Mouse (Mus musculus) lung, adult 18-20 months (tissue): ENCODE measurements around the gene Wdr73.
A peak's percentile ranks its signal among the peaks of the same experiment; 100 is the strongest.

Source experiments
- DNase-seq, 2 experiments: peaks; one replicate each; pipeline ENCODE4 v3.0.0; 2022; ENCODE audit warnings: mixed read lengths in 2 of 2

Gene Wdr73

GRCm38 (mm10) chr7:80894196-80894595 lies 6.9 kb downstream of the Wdr73 start:
- no peak for DNase-seq

- no peak for DNase-seq
Observed at GRCm38 (mm10) chr7:80893753-80894129, 7.3 kb downstream of the Wdr73 start.

DNA sequence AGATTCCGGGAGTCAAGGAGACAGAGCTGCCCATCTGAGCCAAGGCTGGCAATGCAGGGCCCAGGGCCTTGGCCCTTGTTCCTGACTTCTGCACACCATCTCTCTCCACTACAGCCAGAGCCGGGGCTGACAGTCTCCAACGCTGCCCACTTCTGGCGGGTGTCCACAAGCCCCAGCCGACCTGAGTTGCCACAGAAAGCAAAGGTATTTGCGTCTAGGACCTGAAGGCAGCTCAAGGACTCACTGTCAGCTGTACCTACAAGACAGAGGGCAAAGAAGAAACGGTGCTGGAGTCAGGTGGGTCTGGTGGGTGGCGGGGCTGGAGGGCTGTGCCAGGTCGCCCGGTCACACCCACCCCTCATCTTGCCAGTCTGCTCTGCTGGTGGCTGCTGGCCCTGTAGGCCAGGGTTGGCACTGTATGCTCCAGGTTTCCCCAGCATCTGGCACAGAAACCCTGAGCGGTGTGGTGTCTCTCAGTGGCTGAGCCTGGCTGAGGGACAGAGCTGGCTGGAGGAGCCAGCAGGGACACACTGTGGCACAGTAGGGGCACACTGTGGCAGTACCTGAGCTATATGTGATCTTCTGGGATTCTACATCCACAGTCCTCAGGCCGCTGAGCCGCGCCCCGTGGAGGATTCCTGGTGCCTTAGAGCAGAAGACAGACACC lies 7.8 kb downstream of the Wdr73 start:
- DNase-seq = no peak

- no peak for DNase-seq
Observed at GRCm38 (mm10) chr7:80889841-80890241, 11.2 kb downstream of the Wdr73 start.

DNA sequence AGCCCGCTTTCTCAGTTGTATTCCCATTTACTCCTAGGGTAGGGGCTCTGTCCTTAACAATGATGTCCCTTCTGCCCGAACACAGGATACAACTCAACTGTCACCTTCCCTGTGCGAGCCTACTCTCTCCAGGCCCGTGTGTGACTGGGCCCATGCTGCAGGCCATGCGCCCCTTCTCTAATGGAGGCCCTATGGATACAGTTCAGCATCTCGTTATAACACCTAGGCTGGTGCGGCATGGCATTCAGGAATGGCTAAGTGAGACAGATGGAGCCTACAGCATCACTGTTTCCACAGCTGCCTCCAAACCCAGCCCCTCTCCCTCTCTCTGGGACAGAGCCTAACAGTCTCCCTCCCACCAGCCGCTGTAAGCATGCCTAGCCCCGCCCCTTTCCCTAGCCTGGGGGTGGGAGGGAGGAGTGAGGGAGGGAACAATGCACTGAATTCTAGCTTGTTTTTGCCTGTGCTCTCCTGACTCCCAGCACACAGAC lies 12.0 kb downstream of the Wdr73 start:
- DNase-seq = no peak

GRCm38 (mm10) chr7:80888595-80888994 lies 12.5 kb downstream of the Wdr73 start:
- no peak for DNase-seq

DNA sequence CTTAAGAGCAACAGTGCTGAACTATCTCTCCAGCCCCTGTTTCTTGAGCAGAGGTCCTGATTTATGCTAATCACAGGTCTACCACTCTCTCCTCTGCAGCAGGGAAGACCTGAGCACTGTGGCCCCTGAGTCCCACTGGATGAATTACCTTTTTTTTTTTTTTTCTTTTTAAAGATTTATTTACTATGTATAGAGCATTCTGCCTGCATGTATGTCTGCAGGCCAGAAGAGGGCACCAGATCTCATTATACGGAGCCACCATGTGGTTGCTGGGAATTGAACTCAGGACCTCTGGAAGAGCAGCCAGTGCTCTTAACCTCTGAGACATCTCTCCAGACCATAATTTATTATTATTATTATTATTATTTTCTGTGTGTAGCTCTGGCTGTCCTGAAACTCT lies 15.4 kb downstream of the Wdr73 start:
- no peak for DNase-seq

DNA sequence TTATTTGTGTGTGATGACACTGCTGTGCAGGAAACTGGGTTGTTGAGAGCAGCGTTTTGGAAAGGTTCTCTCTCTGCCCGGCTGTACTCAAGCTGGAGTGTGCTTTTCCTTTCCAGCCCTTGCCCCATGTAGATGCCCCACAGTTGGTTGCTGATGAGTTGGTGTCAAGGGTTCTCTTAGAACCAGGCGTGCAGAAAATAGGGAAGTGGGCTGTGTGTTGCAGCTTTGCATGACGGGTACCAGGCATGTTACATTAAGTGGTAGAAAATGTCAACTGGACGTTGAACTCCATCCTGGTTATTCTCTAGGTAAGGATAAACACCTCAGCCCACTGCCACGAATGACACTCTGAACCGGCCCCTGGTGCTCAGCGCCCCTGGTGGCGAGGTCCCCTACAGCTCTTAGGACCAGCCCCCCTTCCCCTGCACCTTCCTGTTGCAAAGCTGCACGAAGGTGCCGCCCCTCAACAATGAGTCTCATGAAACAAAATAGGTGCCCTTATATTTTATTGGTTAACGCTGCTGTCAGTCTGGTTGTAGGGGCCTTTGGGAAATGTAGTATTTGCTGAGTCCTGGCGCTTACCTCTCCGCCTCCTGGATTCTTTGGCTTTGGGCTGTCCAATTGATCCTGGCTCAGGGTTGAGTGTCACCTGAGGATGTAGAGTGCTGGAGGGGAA lies 18.1 kb downstream of the Wdr73 start:
- DNase-seq = peak; percentile 69 to 82

GRCm38 (mm10) chr7:80875727-80876126 lies 25.3 kb downstream of the Wdr73 start:
- no peak for DNase-seq

DNA sequence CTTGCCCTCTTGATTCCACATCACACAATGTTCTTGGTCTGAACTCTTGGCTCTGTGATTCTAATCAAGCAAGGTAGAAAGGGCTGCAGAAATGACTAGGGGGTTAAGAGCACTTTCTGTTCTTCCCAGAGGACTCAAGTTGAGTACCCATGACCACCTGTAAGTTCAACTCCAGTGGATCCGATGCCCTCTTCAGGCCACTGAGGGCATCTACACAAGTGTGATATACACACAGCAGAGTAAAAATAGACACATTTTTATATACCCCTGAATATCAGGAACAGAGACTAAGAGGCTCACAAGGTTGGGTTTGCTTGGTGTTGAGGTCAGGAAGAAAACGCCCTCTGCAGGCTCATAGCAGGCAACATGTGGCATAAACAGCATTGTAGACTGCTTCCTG lies 27.4 kb downstream of the Wdr73 start:
- DNase-seq = no peak

- DNase-seq = no peak
Observed at GRCm38 (mm10) chr7:80873038-80873437, 28.0 kb downstream of the Wdr73 start.

DNA sequence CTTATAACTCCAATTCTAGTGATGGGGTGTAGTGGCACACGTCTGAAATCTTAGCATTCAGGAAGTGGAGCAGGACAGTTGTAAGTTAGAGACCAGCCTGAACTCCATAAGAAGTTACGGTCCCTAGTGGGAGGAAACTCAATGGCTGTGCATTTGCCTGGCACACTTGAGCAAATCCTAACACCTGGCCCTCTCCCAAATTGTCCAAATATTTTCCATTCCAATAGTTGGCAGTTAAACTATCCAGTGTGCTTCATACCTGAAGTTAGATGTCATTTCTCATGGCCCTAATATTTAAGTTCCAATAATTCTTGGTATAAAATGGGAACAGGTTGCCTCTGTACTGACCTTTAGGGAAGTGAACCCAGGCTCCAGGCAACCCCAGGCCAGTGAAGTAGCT lies 32.4 kb downstream of the Wdr73 start:
- DNase-seq = no peak

DNA sequence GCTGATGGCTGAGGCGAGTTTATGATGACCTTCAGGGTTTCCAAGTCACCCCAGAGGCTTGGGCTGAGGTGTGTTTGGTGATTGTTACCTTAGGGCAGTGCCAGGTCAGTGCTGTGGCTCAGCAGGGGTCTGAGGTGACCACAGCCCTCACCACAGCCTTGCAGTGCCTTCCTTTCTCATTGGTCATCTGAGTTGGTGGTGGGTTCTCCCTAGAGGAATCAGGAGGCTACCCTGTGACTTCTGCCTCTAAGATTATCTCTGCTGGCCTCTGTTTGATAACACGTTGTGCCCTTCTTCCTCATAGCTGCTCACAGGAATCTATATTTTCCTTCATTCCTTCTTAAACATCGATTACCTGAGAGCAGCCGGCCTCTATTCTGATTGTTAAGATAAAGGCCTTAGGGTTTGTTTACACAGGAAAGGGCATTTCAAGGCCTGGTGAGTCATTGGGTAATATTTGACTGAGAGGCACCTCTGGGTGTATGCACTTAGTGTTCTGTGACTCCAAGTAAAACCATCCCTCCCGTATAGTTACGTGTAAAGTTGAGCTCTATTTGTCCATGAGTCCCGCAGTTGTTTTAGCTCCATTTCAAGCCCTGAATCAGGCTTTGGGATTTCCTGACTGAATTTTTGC lies 34.4 kb downstream of the Wdr73 start:
- DNase-seq = peak in 1 of 2 experiments; percentile 45

DNA sequence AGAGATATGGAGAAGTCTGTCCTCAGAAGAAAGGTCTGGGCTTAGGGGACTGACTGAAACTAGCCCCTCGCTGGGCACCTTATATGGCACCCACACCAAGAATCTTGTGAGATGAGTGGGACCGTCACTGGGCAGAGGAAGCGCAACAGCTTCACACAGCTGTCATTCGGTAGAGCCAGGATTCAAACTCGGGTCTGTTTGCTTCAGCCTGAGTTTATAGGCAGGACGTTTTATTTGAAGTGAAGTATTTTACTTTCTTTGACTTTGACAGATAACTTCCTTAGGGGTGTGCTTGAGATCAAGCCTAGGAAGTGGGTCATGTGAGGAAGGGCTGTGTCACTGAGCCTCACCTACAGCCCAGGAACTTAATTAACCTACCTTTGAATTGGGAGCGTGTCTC lies 35.5 kb downstream of the Wdr73 start:
- DNase-seq = no peak

DNA sequence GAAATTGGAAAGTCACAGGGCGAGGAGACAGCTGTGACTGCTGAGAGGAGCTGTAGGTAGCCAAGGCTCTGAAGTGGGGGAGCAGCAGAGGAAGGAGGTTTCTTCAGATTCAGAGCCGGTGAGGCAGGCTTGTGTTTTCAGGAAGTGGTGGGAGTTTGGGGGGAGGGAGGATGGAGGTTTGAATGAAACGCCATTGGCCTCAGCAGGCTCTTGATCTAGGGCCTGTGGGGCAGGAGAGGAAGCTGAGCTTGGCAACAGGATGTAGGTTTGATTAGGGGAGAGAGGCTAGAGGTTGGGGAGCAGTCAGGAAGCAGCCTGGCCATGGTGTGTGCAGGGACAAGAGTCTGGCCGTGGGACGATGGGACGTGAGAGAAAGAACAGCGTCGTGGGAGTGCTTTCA lies 36.2 kb downstream of the Wdr73 start:
- DNase-seq = peak; percentile 31 to 34

GRCm38 (mm10) chr7:80864151-80864550 lies 36.9 kb downstream of the Wdr73 start:
- no peak for DNase-seq

DNA sequence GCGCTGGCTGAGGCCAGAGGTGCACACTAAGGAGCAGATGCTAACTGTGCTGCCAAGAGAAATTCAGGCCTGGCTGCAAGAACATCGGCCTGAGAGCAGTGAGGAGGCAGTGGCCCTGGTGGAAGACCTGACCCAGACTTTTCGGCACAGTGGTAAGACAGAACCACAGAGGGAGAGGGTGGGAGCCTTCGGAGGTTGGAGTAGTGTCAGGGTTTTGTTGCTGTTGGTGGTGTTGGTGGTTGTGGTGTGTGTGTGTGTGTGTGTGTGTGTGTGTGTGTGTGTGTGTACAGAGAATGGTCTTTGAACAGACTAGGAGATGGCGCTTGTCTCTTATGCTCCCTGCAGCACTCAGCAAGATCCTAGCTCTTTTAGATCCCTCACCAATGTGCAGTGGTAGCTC lies 37.5 kb downstream of the Wdr73 start:
- no peak for DNase-seq

DNA sequence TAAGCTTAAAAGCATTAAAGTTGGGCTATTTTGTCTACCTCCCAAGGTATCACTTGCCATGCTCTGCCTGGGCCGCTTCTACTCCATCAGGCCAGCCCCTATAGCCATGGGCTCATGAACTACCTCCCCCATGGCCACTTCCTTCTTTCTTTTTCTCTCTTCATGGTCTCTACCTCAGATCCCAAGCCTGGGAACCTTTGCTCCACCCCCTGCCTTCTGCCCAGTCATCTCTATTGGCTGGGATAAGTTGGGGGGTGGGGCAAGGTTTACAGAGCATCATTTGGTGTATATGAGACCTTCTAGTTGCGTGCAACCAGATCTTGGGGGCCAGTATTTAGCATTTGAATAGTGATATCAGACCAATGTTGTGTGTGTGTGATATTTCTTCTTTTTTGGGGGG lies 38.6 kb downstream of the Wdr73 start:
- no peak for DNase-seq

GRCm38 (mm10) chr7:80860729-80861274 lies 40.3 kb downstream of the Wdr73 start, which contains the start of gene Zscan2:
Gene Zscan2 (plus strand): TSS chr7:80860920.
- peak; percentile 93 to 94 for DNase-seq

DNA sequence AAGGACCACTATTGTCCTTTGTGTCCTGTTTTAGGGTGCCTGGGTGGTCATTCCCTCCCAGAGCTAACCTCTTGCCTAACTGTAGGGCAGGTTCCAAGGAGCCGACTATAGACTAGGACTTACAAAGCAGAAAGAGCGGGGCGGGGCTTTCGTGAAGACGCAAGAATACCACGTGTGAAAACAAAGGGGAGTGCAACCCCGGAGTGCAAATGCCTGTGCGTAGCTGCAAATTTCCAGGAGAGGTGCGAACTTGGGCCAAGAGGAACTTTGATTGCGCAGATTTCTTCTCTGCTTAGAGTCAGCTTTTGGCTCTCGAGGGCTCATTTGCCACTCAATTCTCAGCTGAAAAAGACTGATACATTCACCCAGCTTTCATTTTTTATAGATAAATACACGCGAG lies 40.8 kb downstream of the Wdr73 start:
- peak; percentile 79 to 87 for DNase-seq

GRCm38 (mm10) chr7:80857181-80857580 lies 43.9 kb downstream of the Wdr73 start:
- DNase-seq = peak; percentile 77 to 78

DNA sequence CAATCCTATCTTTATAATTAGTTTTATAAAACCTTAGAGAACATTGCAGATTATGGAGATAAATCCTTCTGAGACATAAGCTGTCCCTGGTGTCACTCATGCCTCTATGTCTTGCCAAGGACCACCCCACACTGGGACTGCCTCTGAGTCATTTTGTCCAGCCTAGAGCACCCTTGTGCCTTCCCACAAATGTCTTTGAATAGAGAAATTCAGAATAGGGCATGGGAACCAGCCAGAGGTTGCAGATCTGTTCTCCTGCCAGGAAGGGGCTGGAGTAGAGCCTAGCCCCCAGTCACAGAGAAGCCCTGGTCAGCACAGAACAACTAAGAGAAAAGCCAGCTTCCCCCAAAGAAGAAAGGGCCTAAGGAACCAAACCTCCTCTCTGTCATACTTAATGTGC lies 45.8 kb downstream of the Wdr73 start:
- DNase-seq = no peak

GRCm38 (mm10) chr7:80853218-80853617 lies 47.9 kb downstream of the Wdr73 start:
- no peak for DNase-seq

- no peak for DNase-seq
Observed at GRCm38 (mm10) chr7:80850520-80850919, 50.5 kb downstream of the Wdr73 start.
